Mouse (Mus musculus) kidney, embryonic 15.5 days (tissue): ENCODE data around the gene Cfap61. TPM values are rescaled to one million over a fixed set of nuclear protein-coding genes. Genes with fewer than 3 reads are reported as not detected.
"Not testable (repeated sequence)": the region's sequence is repeated elsewhere in the genome, so short reads cannot be mapped to it uniquely, and the experiment has no call there.

Experiments used
- ATAC-seq: fragments of 200-750 bp; cut with Nextera tagmentation; replicated peaks from 2 replicates; pipeline ENCODE4 v1.8.0; 2017; ENCODE audit warnings: moderate TSS enrichment; ENCODE audit not compliant: low FRiP score
- H3K27ac ChIP-seq: fragments of 300-500 bp; sonication (generic); 2 replicates; pipeline ENCODE4 v1.5.1; 2015; ENCODE audit warnings: mild to moderate bottlenecking, inconsistent platforms
- H3K27me3 ChIP-seq: fragments of 300-500 bp; sonication (generic); 2 replicates; pipeline ENCODE4 v1.6.1; 2015; ENCODE audit warnings: inconsistent platforms
- H3K36me3 ChIP-seq: fragments of 300-500 bp; sonication (generic); 2 replicates; pipeline ENCODE4 v1.6.1; 2015; ENCODE audit warnings: inconsistent platforms
- H3K4me1 ChIP-seq: fragments of 300-500 bp; sonication (generic); 2 replicates; pipeline ENCODE4 v1.6.1; 2015; ENCODE audit warnings: inconsistent platforms
- H3K4me2 ChIP-seq: fragments of 300-500 bp; sonication (generic); 2 replicates; pipeline ENCODE4 v1.6.1; 2015; ENCODE audit warnings: moderate library complexity, mild to moderate bottlenecking, inconsistent platforms
- H3K4me3 ChIP-seq: fragments of 300-500 bp; sonication (generic); replicated peaks from 2 replicates; pipeline ENCODE4 v1.5.1; 2015; ENCODE audit warnings: mild to moderate bottlenecking, inconsistent platforms
- H3K9ac ChIP-seq: fragments of 300-500 bp; sonication (generic); 2 replicates; pipeline ENCODE4 v1.6.1; 2015; ENCODE audit warnings: mild to moderate bottlenecking, inconsistent platforms
- H3K9me3 ChIP-seq: fragments of 300-500 bp; sonication (generic); replicated peaks from 2 replicates; pipeline ENCODE4 v1.6.1; 2016; ENCODE audit warnings: inconsistent platforms
- WGBS: fragments of 180-500 bp; shearing (Covaris S2); methylation state at CpG from one replicate; pipeline ENCODE4 v1.1.7; 2015; ENCODE audit warnings: mixed read lengths; 5-methylcytosine and 5-hydroxymethylcytosine counted together
- polyA plus RNA-seq: library from polyadenylated mRNA; unstranded; fragments of >200 nt; fragmentation: Nextera tagmentation; extraction: Ambion mirVana; gene quantifications from 2 replicates; pipeline ENCODE4 v1.2.1, GENCODE M21; 2015

Gene Cfap61
- polyA plus RNA-seq, 1 experiment from 2014 or later: 3.1 TPM

DNA sequence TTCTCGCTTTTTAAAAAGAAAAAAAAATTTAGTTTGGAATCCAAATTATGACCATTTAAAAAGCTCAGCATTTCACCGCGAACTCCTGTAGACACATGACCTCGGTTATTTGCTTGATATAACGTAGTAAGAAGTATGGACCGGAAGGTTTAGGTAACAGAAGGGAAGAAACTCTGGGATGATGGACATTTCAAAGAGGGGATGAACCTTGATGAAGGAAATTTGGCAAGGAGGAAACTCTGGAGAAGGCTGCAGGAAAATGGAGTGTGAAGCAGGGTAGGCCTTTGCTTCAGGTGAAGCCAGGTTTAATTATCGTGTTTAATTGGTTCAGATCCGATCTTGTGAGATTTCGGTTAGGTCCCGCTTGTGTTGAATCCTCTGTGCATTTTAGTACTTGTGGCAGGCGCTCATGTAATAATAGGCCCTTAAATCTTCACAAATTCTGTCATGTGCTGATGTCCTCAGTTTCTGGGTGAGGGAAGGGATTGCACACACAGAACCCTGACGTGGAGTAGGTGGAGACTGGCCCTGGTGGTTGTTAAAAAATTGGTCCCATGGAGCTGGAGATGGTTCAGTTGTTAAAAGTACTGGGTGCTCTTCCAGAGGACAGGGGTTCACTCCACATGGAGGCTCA, 30.5 kb upstream of the Cfap61 start:
- H3K27ac ChIP-seq: peak overlapping the region; percentile 45
- peak overlapping the region; percentile 92 for H3K9ac ChIP-seq
- ATAC-seq: no peak
- H3K9me3 ChIP-seq: no peaks in the 10 kb centered on the region
- peaks cover 19% of the 10 kb centered on the region for H3K4me1 ChIP-seq
- peak overlapping the region; percentile 99 for H3K4me3 ChIP-seq
- WGBS: 20% methylated on average over 12 of the region's 12 CpGs
- no peaks in the 10 kb centered on the region for H3K27me3 ChIP-seq
- peak overlapping the region; percentile 66 for H3K4me2 ChIP-seq
- H3K36me3 ChIP-seq: peaks cover 23% of the 10 kb centered on the region

DNA sequence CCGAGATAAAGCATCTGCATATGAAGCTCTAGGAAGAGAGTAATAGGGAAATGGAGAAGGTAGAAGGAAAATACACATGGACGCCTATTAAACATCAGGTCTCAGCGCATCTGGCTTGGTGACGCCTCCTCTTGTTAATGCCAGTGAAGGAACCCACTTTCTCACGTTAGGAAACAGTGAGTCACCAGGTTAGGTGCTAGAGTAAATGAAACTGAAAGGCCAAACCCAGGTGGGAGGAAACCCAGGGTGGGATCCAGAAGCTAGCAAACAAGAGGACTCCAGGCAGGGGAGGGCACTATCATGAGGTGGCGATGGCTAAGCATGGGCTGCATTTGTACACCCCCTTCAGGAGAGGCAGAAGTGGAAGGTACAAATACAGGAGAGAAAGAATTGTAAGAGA, 29.4 kb upstream of the Cfap61 start:
- no peaks in the 10 kb centered on the region for H3K9me3 ChIP-seq
- WGBS: 82% methylated on average over 6 of the region's 6 CpGs
- H3K4me3 ChIP-seq: no peak overlapping the region
- peak overlapping the region; percentile 66; the same call in 1 of the 2 replicates for H3K4me2 ChIP-seq
- no peak overlapping the region for H3K9ac ChIP-seq
- H3K27me3 ChIP-seq: no peaks in the 10 kb centered on the region
- H3K36me3 ChIP-seq: peaks cover 32% of the 10 kb centered on the region
- peaks cover 19% of the 10 kb centered on the region for H3K4me1 ChIP-seq
- H3K27ac ChIP-seq: no peak overlapping the region
- ATAC-seq: no peak

DNA sequence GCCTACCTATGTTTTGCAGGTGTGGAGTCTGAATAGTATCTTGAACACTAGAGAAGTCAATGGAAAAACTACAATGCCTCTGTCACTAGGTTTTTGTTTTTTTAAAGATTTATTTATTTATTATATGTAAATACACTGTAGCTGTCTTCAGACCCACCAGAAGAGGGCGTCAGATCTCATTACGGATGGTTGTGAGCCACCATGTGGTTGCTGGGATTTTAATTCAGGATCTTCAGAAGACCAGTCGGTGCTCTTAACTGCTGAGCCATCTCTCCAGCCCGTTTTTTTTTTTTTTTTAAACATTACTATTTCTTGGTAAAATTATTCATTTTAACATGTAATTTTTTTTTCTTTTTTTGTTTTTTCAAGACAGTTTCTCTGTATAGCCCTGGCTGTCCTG, 28.7 kb upstream of the Cfap61 start:
- not testable (repeated sequence) for H3K9me3 ChIP-seq, ATAC-seq, H3K9ac ChIP-seq, H3K4me3 ChIP-seq, H3K27me3 ChIP-seq, H3K4me2 ChIP-seq, H3K27ac ChIP-seq
- 52% methylated on average over 4 of the region's 4 CpGs for WGBS
- peaks cover 19% of the 10 kb centered on the region for H3K4me1 ChIP-seq
- H3K36me3 ChIP-seq: peaks cover 39% of the 10 kb centered on the region

DNA sequence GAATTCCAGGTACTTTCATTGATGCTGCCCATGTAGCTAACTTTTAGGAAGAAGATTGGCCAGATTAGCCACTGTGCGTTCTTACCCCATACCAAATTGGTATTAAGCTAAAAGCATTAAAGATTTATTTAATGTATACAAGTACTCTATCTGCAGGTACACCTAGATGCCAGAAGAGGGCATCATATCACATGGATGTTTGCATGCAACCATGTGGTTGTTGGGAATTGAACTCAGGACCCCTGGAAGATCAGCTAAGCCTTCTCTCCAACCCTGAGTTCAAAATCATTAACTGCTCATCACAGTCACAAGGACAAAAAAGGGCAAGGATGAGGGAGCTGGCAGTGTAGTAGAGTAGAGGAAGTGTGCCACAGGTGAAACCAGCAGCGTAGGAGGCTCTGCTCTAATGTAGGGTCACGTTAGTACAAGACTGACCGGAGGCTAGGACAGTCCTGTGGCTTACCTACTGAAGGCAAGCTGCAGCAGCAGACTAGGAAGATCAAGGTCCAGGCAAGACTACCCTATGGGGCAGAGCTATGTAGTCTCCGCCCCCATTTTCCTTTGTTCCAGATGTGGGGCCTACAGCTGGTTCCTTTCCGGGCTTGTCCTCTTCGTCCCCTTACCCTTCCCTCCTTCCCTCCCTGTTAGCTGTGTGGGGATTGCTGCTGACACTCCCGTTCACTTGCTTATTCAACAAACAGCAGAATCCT, 13.5 kb upstream of the Cfap61 start:
- Histone ChIP-seq H3K9ac (no peak overlapping the region), H3K4me2 (no peak overlapping the region), H3K9me3 (no peaks in the 10 kb centered on the region), H3K27ac (no peak overlapping the region), H3K4me3 (no peak overlapping the region), H3K27me3 (no peaks in the 10 kb centered on the region), H3K36me3 (peaks cover 95% of the 10 kb centered on the region), H3K4me1 (no peaks in the 10 kb centered on the region)
- no peak for ATAC-seq
- 81% methylated on average over 8 of the region's 8 CpGs for WGBS

DNA sequence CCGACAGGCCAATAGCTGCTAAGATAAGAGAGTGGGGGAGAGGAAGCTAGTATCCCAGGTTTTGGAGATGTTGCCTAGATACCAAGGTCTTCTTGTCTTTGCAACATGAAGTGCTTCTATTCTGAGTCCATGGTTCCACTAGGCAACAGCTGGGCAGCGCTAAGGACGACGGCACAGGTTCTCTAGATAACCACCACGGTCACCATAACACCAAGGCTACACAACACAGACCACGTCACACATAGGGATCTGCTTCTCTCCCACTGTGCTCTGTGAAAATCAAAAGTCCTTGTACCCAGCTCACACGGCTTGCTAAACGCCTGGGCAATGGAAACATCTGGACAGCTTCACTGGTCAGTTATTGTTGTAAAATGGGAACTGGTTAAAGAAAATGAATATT, 2.4 kb downstream of the Cfap61 start:
- 85% methylated on average over 8 of the region's 8 CpGs for WGBS
- Histone ChIP-seq H3K36me3 (peaks cover 7% of the 10 kb centered on the region), H3K4me2 (no peak overlapping the region), H3K27ac (no peak overlapping the region), H3K4me3 (no peak overlapping the region), H3K27me3 (no peaks in the 10 kb centered on the region), H3K9ac (no peak overlapping the region), H3K4me1 (peaks cover 8% of the 10 kb centered on the region), H3K9me3 (no peaks in the 10 kb centered on the region)
- ATAC-seq: no peak

DNA sequence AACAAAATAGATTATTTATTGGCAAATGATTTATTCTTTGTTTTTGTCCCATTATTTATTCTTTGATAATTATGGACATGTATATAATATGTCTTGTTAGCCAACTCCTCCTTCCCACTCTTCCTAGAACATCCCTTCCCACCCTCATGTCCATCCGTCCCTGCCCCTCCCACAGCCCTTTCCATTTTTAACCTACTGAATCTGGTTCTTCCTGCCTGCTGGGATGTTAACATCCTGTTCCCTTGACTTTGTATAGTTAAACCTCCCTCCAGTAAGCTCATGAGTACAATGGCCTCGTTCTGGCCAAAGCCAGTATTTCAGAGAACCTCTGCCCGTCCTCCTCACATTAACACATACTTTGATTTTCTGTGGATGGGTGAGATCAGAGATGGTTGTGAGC, 6.8 kb downstream of the Cfap61 start:
- no peaks in the 10 kb centered on the region for H3K9me3 ChIP-seq
- H3K4me1 ChIP-seq: no peaks in the 10 kb centered on the region
- WGBS: 58% methylated on average over 3 of the region's 3 CpGs
- no peak overlapping the region for H3K4me2 ChIP-seq
- no peaks in the 10 kb centered on the region for H3K36me3 ChIP-seq
- no peak for ATAC-seq
- H3K27me3 ChIP-seq: no peaks in the 10 kb centered on the region
- no peak overlapping the region for H3K9ac ChIP-seq
- H3K4me3 ChIP-seq: no peak overlapping the region
- no peak overlapping the region for H3K27ac ChIP-seq

DNA sequence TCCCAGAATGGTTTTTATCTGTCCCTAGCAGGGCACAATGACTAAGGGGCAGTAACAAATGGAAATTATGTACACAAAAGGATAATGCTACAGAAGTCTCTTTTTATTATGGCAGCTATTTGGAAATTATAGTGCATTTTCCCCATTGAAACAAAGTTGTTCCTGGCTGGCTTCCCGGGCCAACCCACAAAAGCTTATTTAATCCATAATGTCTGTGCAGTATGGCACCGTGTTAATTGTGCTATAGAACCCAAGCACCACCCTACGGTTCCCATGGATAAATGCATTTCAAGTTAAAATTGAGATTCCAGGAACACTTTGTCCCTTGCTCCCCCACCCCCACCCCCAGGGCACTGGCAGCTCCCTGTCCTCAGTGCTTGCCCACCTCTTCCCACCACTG, 9.7 kb downstream of the Cfap61 start:
- Histone ChIP-seq H3K36me3 (no peaks in the 10 kb centered on the region), H3K27ac (no peak overlapping the region), H3K9me3 (no peaks in the 10 kb centered on the region), H3K9ac (no peak overlapping the region), H3K4me3 (no peak overlapping the region), H3K4me1 (no peaks in the 10 kb centered on the region), H3K4me2 (no peak overlapping the region), H3K27me3 (no peaks in the 10 kb centered on the region)
- ATAC-seq: no peak
- WGBS: 85% methylated on average over 3 of the region's 3 CpGs

DNA sequence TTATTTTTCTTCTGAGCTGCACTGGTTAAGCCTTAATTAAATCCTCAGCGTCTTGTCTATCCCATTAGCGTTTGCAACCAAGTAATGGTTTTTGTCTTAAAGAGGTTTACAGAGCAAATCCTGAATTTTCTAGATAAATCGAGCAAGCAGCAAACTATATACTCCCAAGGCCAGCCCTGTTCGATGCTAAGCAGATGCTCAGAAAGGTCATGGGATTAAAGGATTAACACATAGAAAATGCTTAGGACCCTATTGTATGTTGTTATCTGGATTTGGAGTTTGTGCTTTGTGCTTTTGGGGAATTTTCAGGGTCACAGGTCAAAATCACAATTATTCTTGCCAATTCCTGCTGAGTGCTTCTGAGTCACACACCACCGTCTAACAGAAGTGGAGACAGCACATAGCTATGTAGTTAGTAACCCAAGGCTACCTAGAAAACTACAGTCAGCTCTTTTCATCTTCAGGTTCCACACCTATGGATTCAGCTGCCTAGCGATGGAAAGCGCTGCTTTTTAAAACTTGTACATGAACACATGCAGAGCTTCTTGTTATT, 13.9 kb downstream of the Cfap61 start:
- Histone ChIP-seq H3K4me2 (no peak overlapping the region), H3K27ac (no peak overlapping the region), H3K36me3 (no peaks in the 10 kb centered on the region), H3K27me3 (0 out of 2 replicates have a peak, but pooled peaks cover 6% of the 10 kb centered on the region), H3K4me3 (no peak overlapping the region), H3K9ac (no peak overlapping the region), H3K4me1 (peaks cover 7% of the 10 kb centered on the region; the same call in 1 of the 2 replicates), H3K9me3 (no peaks in the 10 kb centered on the region)
- WGBS: 76% methylated on average over 7 of the region's 7 CpGs
- ATAC-seq: no peak

DNA sequence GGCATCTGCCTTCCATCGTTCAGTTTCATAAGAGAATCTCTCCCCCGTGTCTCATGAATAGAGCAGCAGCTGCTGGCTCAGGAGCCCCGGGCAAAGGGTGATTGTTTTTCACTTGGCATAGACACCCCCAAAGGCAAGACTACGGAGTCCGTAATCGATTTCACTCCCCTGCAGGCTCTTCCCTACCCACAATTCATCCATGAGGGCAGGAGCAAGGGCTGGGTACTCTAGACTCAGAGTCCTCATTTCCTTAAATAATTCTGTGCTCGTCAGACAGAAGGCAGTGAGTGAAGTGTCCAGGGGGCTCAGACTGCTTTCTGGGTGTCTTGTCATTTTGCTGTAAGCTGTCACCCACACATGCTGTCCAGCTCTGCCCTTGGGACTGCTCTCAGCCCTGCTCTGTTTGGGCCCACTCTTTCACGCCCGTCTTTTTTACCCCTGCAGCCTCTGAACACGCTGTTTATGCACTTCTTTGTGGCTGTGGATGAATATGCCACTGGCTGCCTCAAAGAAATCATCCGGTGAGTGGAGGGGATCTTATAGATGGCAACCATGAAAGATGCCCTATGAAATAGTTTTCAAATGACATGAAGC, 15.0 kb downstream of the Cfap61 start:
- H3K4me3 ChIP-seq: no peak overlapping the region
- no peak overlapping the region for H3K9ac ChIP-seq
- 0 out of 2 replicates have a peak, but pooled peaks cover 6% of the 10 kb centered on the region for H3K27me3 ChIP-seq
- no peak overlapping the region for H3K27ac ChIP-seq
- peaks cover 7% of the 10 kb centered on the region; the same call in 1 of the 2 replicates for H3K4me1 ChIP-seq
- no peaks in the 10 kb centered on the region for H3K36me3 ChIP-seq
- 28% methylated on average over 11 of the region's 11 CpGs for WGBS
- no peaks in the 10 kb centered on the region for H3K9me3 ChIP-seq
- ATAC-seq: no peak
- H3K4me2 ChIP-seq: no peak overlapping the region

DNA sequence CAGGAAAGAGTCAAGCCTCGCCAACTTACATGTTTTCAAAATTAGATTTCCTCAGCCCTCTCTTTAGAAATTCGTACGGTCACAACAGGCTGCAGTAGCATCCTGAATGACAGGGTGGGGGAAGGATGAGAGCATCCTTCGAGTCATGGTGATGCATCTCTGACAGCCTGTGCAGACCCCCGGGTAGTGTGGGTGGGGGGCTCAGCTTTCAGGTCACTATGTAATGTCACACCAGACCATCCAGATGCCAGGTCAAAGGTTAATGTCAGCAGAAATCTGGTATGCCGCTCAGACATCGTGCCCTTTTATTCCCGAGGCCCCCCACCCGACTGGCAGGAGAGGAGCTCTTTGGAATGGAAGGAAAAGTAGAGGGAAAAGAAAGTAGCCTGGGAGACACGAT, 15.7 kb downstream of the Cfap61 start:
- peak; percentile 45 for ATAC-seq
- no peak overlapping the region for H3K4me2 ChIP-seq
- no peaks in the 10 kb centered on the region for H3K9me3 ChIP-seq
- 0 out of 2 replicates have a peak, but pooled peaks cover 6% of the 10 kb centered on the region for H3K27me3 ChIP-seq
- no peak overlapping the region for H3K9ac ChIP-seq
- 10% methylated on average over 10 of the region's 10 CpGs for WGBS
- H3K27ac ChIP-seq: no peak overlapping the region
- H3K4me3 ChIP-seq: no peak overlapping the region
- peaks cover 7% of the 10 kb centered on the region; the same call in 1 of the 2 replicates for H3K4me1 ChIP-seq
- H3K36me3 ChIP-seq: no peaks in the 10 kb centered on the region

DNA sequence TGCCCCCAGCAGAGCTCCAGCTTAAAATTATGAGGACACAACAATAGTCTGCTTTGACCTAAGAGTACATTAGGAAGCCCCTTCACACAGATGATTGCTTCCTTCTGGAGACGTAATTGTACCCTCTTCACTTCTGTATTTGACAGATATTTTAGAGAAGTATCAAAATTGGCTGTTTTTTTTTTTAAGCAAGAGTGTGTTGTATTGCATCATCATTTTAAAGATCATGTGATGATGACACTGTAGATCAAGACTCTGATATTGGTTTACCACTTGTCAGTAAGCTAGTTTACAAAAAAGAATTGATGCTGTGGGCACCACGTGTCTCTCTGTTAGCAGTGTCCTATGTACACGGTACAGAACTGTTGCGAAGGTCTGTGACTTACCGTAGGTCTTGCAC, 18.1 kb downstream of the Cfap61 start:
- H3K9ac ChIP-seq: no peak overlapping the region
- ATAC-seq: no peak
- no peak overlapping the region for H3K4me3 ChIP-seq
- peaks cover 7% of the 10 kb centered on the region; the same call in 1 of the 2 replicates for H3K4me1 ChIP-seq
- no peaks in the 10 kb centered on the region for H3K9me3 ChIP-seq
- no peak overlapping the region for H3K27ac ChIP-seq
- no peaks in the 10 kb centered on the region for H3K36me3 ChIP-seq
- peaks cover 6% of the 10 kb centered on the region; the same call in 1 of the 2 replicates for H3K27me3 ChIP-seq
- no peak overlapping the region for H3K4me2 ChIP-seq
- 32% methylated on average over 5 of the region's 5 CpGs for WGBS

DNA sequence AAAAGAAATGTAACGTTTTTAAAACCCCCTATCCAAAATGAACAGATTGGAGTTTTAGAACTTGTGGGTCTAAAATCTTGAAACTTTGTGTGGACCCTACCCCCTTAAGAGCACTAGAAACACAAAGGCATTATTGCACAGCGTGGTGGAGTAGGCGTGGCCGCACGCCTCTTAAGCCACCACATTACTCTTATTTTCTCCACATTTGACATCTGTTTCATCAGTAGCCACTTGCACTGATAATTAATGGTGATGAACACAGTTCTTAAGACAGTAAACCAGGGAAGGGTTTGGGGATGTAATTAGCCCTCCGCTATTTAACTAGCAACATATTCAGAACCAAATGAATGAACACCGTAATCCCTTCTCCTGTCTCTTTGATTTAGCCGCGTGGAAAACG, 21.3 kb downstream of the Cfap61 start:
- no peaks in the 10 kb centered on the region for H3K9me3 ChIP-seq
- H3K4me2 ChIP-seq: no peak overlapping the region
- H3K27ac ChIP-seq: no peak overlapping the region
- H3K4me3 ChIP-seq: no peak overlapping the region
- no peaks in the 10 kb centered on the region for H3K4me1 ChIP-seq
- H3K9ac ChIP-seq: no peak overlapping the region
- H3K27me3 ChIP-seq: peaks cover 12% of the 10 kb centered on the region; the same call in 1 of the 2 replicates
- ATAC-seq: no peak
- H3K36me3 ChIP-seq: no peaks in the 10 kb centered on the region
- WGBS: 52% methylated on average over 10 of the region's 10 CpGs
